Mouse (Mus musculus): ENCODE measurements around the gene Gab1.

- TF ChIP-seq CTCF (IDR thresholded peaks at IDR 0.05), result peak; percentile 22; the same call in 1 of the 2 replicates
- no peak for TF ChIP-seq POLR2A (IDR thresholded peaks at IDR 0.05; ENCODE audit: insufficient read depth, low read depth, low read length)
Observed at GRCm38 (mm10) chr8:80895397-80895796, 15.1 kb upstream of the Gab1 start.
